ENCODE assay signal across 12 mouse cellular contexts in the genomic region with DNA sequence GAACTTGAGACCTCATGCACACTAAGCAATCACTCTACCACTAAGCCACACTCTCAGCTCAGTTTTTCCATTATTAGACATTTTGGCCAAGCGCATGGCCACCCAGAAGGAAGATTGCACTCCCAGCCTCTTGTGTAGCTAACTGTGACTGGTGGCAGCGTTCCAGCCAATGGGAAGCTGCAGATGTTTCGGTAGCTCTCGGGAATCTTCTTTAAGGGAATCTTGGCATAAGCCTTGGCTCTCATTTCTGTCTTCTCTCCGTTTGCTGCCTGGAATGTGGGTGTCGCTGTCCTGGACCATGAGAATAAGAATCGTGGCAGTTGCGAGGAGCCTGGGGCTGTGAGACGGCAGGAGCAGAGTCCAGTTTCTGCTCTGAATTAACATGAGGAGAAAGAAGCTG. TPM values are rescaled to one million over a fixed set of nuclear protein-coding genes. Genes with fewer than 3 reads are reported as not detected.
DNase-seq lines count a peak whose midpoint lies in the region; ATAC-seq and TF ChIP-seq lines count a peak whose summit lies in the region.
"Had no signal": no experiment of that assay in that cellular context is flagged by ENCODE, and none has a peak within 500 bp of the region (broad histone marks: within the 10 kb centered on the region; RNA-seq: fewer than 3 reads in every experiment).

No protein-coding gene starts in this region.

- H3K4me2 ChIP-seq in intestine, postnatal 0 days (replicated peaks; ENCODE audit: low read depth): no peak overlapping the region
- no peak overlapping the region for H3K4me2 ChIP-seq in stomach, embryonic 14.5 days (replicated peaks; ENCODE audit: low read depth, low read length)
- no peak overlapping the region for H3K4me2 ChIP-seq in hindbrain, embryonic 11.5 days (replicated peaks; ENCODE audit: low read depth, low read length)
- H3K4me2 ChIP-seq: hindbrain, embryonic 14.5 days had no signal

- WGBS in heart, adult 2 months: 61% methylated on average over 9 of the region's 9 CpGs
- WGBS in intestine, postnatal 0 days: 61% methylated on average over 9 of the region's 9 CpGs
- whole genome bisulfite sequencing in stomach, embryonic 14.5 days: 33% methylated on average over 9 of the region's 9 CpGs
- WGBS in hindbrain, embryonic 11.5 days: 68% methylated on average over 9 of the region's 9 CpGs

- TF ChIP-seq EP300 in heart, adult 2 months (IDR thresholded peaks at IDR 0.05; ENCODE audit: insufficient read depth, low read depth, low read length): no peak

- 0 out of 2 replicates have a peak, but pooled peaks cover 1% of the 10 kb centered on the region for H3K4me1 ChIP-seq in heart, adult 2 months (ENCODE audit: control insufficient read depth, insufficient read depth, low read length)
- no peaks in the 10 kb centered on the region for H3K4me1 ChIP-seq in intestine, postnatal 0 days (replicated peaks; ENCODE audit: control insufficient read depth, insufficient read depth, low read length)
- H3K4me1 ChIP-seq in stomach, embryonic 14.5 days (ENCODE audit: control insufficient read depth, insufficient read depth, low read length): peaks cover 18% of the 10 kb centered on the region
- H3K4me1 ChIP-seq in hindbrain, embryonic 11.5 days (replicated peaks; ENCODE audit: control insufficient read depth, insufficient read depth, low read length): 0 out of 2 replicates have a peak, but pooled peaks cover 4% of the 10 kb centered on the region

- no peaks in the 10 kb centered on the region for H3K9me3 ChIP-seq in intestine, postnatal 0 days (ENCODE audit: control insufficient read depth)
- H3K9me3 ChIP-seq in stomach, embryonic 14.5 days (ENCODE audit: control insufficient read depth, low read depth, low read length): no peaks in the 10 kb centered on the region
- H3K9me3 ChIP-seq in hindbrain, embryonic 11.5 days (ENCODE audit: control insufficient read depth, low read length): no peaks in the 10 kb centered on the region

- intact Hi-C loops in heart, adult 2 months (cut with DNase I): no loop called here

- no peak overlapping the region for H3K9ac ChIP-seq in heart, adult 2 months (ENCODE audit: low read depth, low read length)
- no peak overlapping the region for H3K9ac ChIP-seq in intestine, postnatal 0 days (ENCODE audit: low read depth, low read length)
- H3K9ac ChIP-seq in stomach, embryonic 14.5 days (replicated peaks; ENCODE audit: low read depth, low read length): no peak overlapping the region
- H3K9ac ChIP-seq in hindbrain, embryonic 11.5 days (ENCODE audit: low read depth, low read length): no peak overlapping the region
- H3K9ac ChIP-seq: hindbrain, embryonic 14.5 days had no signal

- peak; percentile 75 for DNase-seq in heart, postnatal 4 days
- no peak for DNase-seq in heart, adult 2 months
- peak; percentile 27 for DNase-seq in right cerebral cortex, adult 18-20 months
- DNase-seq in right cerebral cortex, postnatal 4 days: no peak
- DNase-seq in embryo, embryonic 9.5 days (ENCODE audit: extremely low spot score): no peak
- DNase-seq in hindbrain, embryonic 11.5 days (ENCODE audit: low spot score): no peak
- DNase-seq: adrenal gland, adult 8-10 months; cerebellum, postnatal 14 days had no signal

- no peak for ATAC-seq in intestine, postnatal 0 days
- peak; percentile 28; the same call in 1 of the 2 replicates for ATAC-seq in stomach, embryonic 14.5 days (ENCODE audit: insufficient number of reproducible peaks, insufficient read depth, low FRiP score, low read depth)
- ATAC-seq in hindbrain, embryonic 11.5 days (ENCODE audit: low FRiP score): no peak

- no peak for TF ChIP-seq CTCF in heart, adult 2 months (IDR thresholded peaks at IDR 0.05)
- peak; percentile 43 for TF ChIP-seq CTCF in intestine, postnatal 0 days (IDR thresholded peaks at IDR 0.05; ENCODE audit: low read depth)

- no peak overlapping the region for H3K27ac ChIP-seq in heart, adult 2 months
- H3K27ac ChIP-seq in intestine, postnatal 0 days (ENCODE audit: low read depth, low read length): no peak overlapping the region
- H3K27ac ChIP-seq in stomach, embryonic 14.5 days (ENCODE audit: low read length): peak overlapping the region; percentile 74
- H3K27ac ChIP-seq in hindbrain, embryonic 11.5 days (ENCODE audit: low read depth, low read length): no peak overlapping the region
- H3K27ac ChIP-seq: hindbrain, embryonic 14.5 days had no signal

- H3K27me3 ChIP-seq in heart, adult 2 months (ENCODE audit: control insufficient read depth, insufficient read depth, low read length): no peaks in the 10 kb centered on the region
- H3K27me3 ChIP-seq in intestine, postnatal 0 days (replicated peaks; ENCODE audit: control insufficient read depth, insufficient read depth, low read length): no peaks in the 10 kb centered on the region
- no peaks in the 10 kb centered on the region for H3K27me3 ChIP-seq in stomach, embryonic 14.5 days (ENCODE audit: control insufficient read depth, insufficient read depth, low read length)
- H3K27me3 ChIP-seq in hindbrain, embryonic 11.5 days (ENCODE audit: control insufficient read depth, insufficient read depth, low read length): no peaks in the 10 kb centered on the region

- TF ChIP-seq POLR2A in heart, adult 2 months (IDR thresholded peaks at IDR 0.05; ENCODE audit: insufficient read depth, low read depth, low read length): no peak

- no peak overlapping the region for H3K4me3 ChIP-seq in heart, adult 2 months
- H3K4me3 ChIP-seq in intestine, postnatal 0 days (ENCODE audit: low read depth, low read length): no peak overlapping the region
- H3K4me3 ChIP-seq in stomach, embryonic 14.5 days (ENCODE audit: low read depth, low read length): no peak overlapping the region
- no peak overlapping the region for H3K4me3 ChIP-seq in hindbrain, embryonic 11.5 days (ENCODE audit: low read depth, low read length)

- H3K36me3 ChIP-seq in heart, adult 2 months (ENCODE audit: control insufficient read depth, insufficient read depth, low read length): no peaks in the 10 kb centered on the region
- H3K36me3 ChIP-seq in intestine, postnatal 0 days (ENCODE audit: control insufficient read depth, insufficient read depth): no peaks in the 10 kb centered on the region
- no peaks in the 10 kb centered on the region for H3K36me3 ChIP-seq in stomach, embryonic 14.5 days (ENCODE audit: control insufficient read depth, insufficient read depth, low read length)
- no peaks in the 10 kb centered on the region for H3K36me3 ChIP-seq in hindbrain, embryonic 11.5 days (ENCODE audit: control insufficient read depth, insufficient read depth, low read length)

- H3K79me2 ChIP-seq in heart, adult 2 months (replicated peaks; ENCODE audit: control insufficient read depth, insufficient read depth, low read length): no peaks in the 10 kb centered on the region

RNA-seq across cellular contexts. Expression of a gene that starts 28.3 kb away (rescaled TPM):
- total RNA-seq in heart, postnatal 4 days (2021): 10 to 100 TPM; 16.4 to 20.2 TPM
- 1 to 10 TPM; 1.8 to 2.0 TPM for total RNA-seq in heart, adult 2 months (2021)
- polyA plus RNA-seq in heart, adult 2 months (2012; rRNA removed): 9.6 and 11.1 TPM in 2 replicates
- 1.7 and 2.1 TPM in 2 replicates for polyA plus RNA-seq in intestine, postnatal 0 days (2015; fragmentation: Nextera tagmentation; extraction: Ambion mirVana)
- 31.8 and 32.0 TPM in 2 replicates for polyA plus RNA-seq in stomach, embryonic 14.5 days (2014; fragmentation: Nextera tagmentation; extraction: Ambion mirVana)
- 39.0 and 40.5 TPM in 2 replicates for polyA plus RNA-seq in hindbrain, embryonic 11.5 days (2014; fragmentation: Nextera tagmentation; extraction: Ambion mirVana)
- total RNA-seq: neutrophil, adult 5-6 weeks had no signal

Comparison
In these comparisons a context has a peak if more than half of its experiments do, and no peak if none do; other contexts are left out.
1. DNase-seq: peak in heart, postnatal 4 days (single experiment) and right cerebral cortex, adult 18-20 months (single experiment); none in heart, adult 2 months (0 of 2), right cerebral cortex, postnatal 4 days (single experiment), embryo, embryonic 9.5 days (single experiment) and hindbrain, embryonic 11.5 days (single experiment).